Mouse (Mus musculus) stomach, postnatal 0 days (tissue): Measurements from ENCODE around the gene Samd8.

Source experiments
- CTCF ChIP-seq: IDR thresholded peaks from 2 replicates; pipeline ENCODE4 v1.5.1; 2016; ENCODE audit warnings: antibody characterized with exemption, low read depth, mild to moderate bottlenecking, moderate library complexity
- EP300 ChIP-seq: optimal IDR thresholded peaks from 2 replicates; pipeline ENCODE3; 2016; ENCODE audit warnings: antibody characterized with exemption

DNA sequence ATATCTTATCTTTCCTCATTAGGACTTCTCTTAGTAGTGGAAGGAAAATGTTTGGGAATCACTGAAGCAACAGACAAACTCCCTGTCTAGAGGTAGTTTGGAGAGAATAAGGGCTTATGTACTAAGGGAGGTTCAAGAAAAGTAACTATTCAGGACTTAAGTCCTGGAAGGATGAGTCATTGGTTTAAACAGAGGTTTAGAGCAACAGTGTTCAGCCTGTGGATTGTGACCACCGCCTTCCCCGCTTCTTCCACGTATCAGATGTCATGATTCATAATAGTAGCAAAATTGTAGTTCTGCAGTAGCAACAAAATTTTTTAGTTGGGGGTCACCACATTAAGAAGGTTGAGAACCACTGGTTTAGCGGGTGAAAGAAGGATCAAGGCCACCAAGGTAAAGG lies 50.3 kb downstream of the Samd8 start:
- no peak for TF ChIP-seq CTCF
- no peak for TF ChIP-seq EP300
